Mouse (Mus musculus): ENCODE data around the gene Etfb. TPM values are rescaled to one million over a fixed set of nuclear protein-coding genes. Genes with fewer than 3 reads are reported as not detected.

Gene Etfb
- polyA plus RNA-seq, 1 experiment = 94.5 TPM

DNA sequence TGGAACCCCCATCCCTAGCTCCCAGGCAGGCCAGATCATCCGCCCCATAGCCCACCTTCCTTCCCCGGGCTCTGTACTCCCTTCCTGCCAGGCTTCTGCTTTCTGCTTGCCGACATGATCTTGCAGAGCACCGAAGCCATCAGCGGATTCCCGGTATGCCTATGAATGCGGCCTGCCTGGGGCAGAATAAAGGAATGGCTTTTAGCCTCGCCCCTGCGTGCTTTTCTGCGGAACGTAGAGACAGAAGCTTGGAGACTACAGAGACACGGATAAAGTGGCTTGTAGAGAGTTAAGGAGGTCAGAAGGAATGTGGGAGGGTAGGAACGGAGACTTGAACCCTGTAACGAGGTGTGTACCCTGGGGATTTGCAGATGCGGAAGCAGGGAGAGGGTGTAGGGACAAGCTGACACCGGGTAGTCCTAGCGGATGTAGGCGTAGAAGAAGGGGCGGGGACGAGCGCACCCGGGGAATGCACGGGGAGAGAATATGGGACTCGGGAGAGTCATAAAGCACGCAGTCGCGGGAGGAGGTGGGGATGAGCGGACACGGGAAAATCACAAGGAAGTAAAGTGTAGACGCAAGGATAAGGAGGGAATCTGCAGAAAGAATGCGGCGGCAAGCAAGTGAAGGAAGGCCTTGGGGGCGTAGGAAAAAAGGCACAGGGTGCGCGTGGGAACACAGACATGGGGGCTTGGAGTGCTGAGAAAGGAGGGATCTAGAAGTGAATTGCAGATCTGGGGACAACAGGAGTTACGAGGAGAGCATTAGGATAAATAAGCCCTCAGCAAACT, 562 bp upstream of the Etfb start:
- peak overlapping the region; percentile 89 for H3K27ac ChIP-seq (ENCODE audit: insufficient read depth, low read length)
- TF ChIP-seq CTCF (IDR thresholded peaks at IDR 0.05; ENCODE audit: extremely low read depth, insufficient read depth, low read length) (no peak), POLR2A (IDR thresholded peaks at IDR 0.05; ENCODE audit: extremely low read depth, insufficient read depth, low read length) (peak; percentile 64)
- peak overlapping the region; percentile 54 for H3K4me3 ChIP-seq (ENCODE audit: insufficient read depth, low read length)
- no peaks in the 10 kb centered on the region; the same call in 1 of the 2 replicates for H3K4me1 ChIP-seq (ENCODE audit: control insufficient read depth, insufficient read depth, low read length)

DNA sequence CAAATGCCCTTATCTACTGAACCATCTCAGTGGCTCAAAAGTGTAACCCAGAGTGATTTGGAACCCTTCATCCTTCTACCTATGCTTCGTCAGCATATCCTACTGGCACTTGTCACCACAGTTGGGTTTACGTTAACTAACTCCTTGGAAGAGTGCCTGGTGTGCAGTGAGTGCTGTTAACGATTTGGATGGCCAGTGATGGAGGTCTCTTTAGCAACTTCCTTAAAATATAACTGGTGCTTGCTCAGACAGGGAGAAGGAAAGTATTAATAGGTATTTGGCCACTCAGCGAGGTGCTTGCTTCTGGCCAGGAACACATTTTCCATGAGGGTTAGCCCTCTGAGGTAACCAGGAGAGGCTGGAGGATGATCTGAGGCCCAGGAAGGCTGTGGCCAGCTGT, 3.9 kb downstream of the Etfb start:
- Histone ChIP-seq H3K4me3 (ENCODE audit: insufficient read depth, low read length) (no peak overlapping the region), H3K4me1 (ENCODE audit: control insufficient read depth, insufficient read depth, low read length) (no peaks in the 10 kb centered on the region; the same call in 1 of the 2 replicates), H3K27ac (ENCODE audit: insufficient read depth, low read length) (no peak overlapping the region)
- no peak for TF ChIP-seq CTCF (IDR thresholded peaks at IDR 0.05; ENCODE audit: extremely low read depth, insufficient read depth, low read length)
- TF ChIP-seq POLR2A (IDR thresholded peaks at IDR 0.05; ENCODE audit: extremely low read depth, insufficient read depth, low read length) = no peak

GRCm38 (mm10) chr7:43448246-43448645, 4.4 kb downstream of the Etfb start:
- H3K4me3 ChIP-seq (ENCODE audit: insufficient read depth, low read length) = no peak overlapping the region
- no peaks in the 10 kb centered on the region; the same call in 1 of the 2 replicates for H3K4me1 ChIP-seq (ENCODE audit: control insufficient read depth, insufficient read depth, low read length)
- TF ChIP-seq POLR2A (IDR thresholded peaks at IDR 0.05; ENCODE audit: extremely low read depth, insufficient read depth, low read length) (no peak), CTCF (IDR thresholded peaks at IDR 0.05; ENCODE audit: extremely low read depth, insufficient read depth, low read length) (no peak)
- no peak overlapping the region for H3K27ac ChIP-seq (ENCODE audit: insufficient read depth, low read length)

- H3K27ac ChIP-seq (ENCODE audit: insufficient read depth, low read length) = no peak overlapping the region
- no peak overlapping the region for H3K4me3 ChIP-seq (ENCODE audit: insufficient read depth, low read length)
- no peaks in the 10 kb centered on the region; the same call in 1 of the 2 replicates for H3K4me1 ChIP-seq (ENCODE audit: control insufficient read depth, insufficient read depth, low read length)
- TF ChIP-seq CTCF (IDR thresholded peaks at IDR 0.05; ENCODE audit: extremely low read depth, insufficient read depth, low read length) (no peak), POLR2A (IDR thresholded peaks at IDR 0.05; ENCODE audit: extremely low read depth, insufficient read depth, low read length) (no peak)
Observed at GRCm38 (mm10) chr7:43449811-43450210, 5.9 kb downstream of the Etfb start.

GRCm38 (mm10) chr7:43451726-43452125, 7.8 kb downstream of the Etfb start:
- Histone ChIP-seq H3K27ac (ENCODE audit: insufficient read depth, low read length) (no peak overlapping the region), H3K4me3 (ENCODE audit: insufficient read depth, low read length) (no peak overlapping the region), H3K4me1 (ENCODE audit: control insufficient read depth, insufficient read depth, low read length) (no peaks in the 10 kb centered on the region)
- TF ChIP-seq POLR2A (IDR thresholded peaks at IDR 0.05; ENCODE audit: extremely low read depth, insufficient read depth, low read length) = no peak
- no peak for TF ChIP-seq CTCF (IDR thresholded peaks at IDR 0.05; ENCODE audit: extremely low read depth, insufficient read depth, low read length)

DNA sequence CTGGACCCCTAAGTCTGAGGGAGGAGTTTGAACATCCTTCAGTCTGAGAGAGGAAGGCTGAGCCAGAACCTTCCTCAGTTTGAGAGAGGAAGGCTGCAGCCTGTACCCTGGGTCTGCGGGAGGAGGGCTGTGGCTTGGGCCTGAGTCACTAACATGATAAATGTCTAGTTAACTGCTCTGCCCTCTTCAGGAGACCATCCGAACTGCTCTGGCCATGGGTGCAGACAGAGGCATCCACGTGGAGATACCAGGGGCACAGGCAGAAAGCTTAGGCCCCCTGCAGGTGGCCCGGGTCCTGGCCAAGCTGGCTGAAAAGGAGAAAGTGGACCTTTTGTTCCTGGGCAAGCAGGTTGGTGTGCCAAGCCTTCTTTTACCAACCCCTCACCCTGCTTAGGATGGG, 8.7 kb downstream of the Etfb start:
- H3K27ac ChIP-seq (ENCODE audit: insufficient read depth, low read length) = no peak overlapping the region
- TF ChIP-seq CTCF (IDR thresholded peaks at IDR 0.05; ENCODE audit: extremely low read depth, insufficient read depth, low read length) (no peak), POLR2A (IDR thresholded peaks at IDR 0.05; ENCODE audit: extremely low read depth, insufficient read depth, low read length) (no peak)
- no peak overlapping the region for H3K4me3 ChIP-seq (ENCODE audit: insufficient read depth, low read length)
- no peaks in the 10 kb centered on the region for H3K4me1 ChIP-seq (ENCODE audit: control insufficient read depth, insufficient read depth, low read length)

- H3K4me1 ChIP-seq (ENCODE audit: control insufficient read depth, insufficient read depth, low read length) = no peaks in the 10 kb centered on the region
- no peak overlapping the region for H3K4me3 ChIP-seq (ENCODE audit: insufficient read depth, low read length)
- no peak overlapping the region for H3K27ac ChIP-seq (ENCODE audit: insufficient read depth, low read length)
- TF ChIP-seq CTCF (IDR thresholded peaks at IDR 0.05; ENCODE audit: extremely low read depth, insufficient read depth, low read length) (no peak), POLR2A (IDR thresholded peaks at IDR 0.05; ENCODE audit: extremely low read depth, insufficient read depth, low read length) (no peak)
Observed at GRCm38 (mm10) chr7:43453599-43454355, 9.9 kb downstream of the Etfb start.

GRCm38 (mm10) chr7:43454371-43454770, 10.5 kb downstream of the Etfb start:
- TF ChIP-seq CTCF (IDR thresholded peaks at IDR 0.05; ENCODE audit: extremely low read depth, insufficient read depth, low read length) = no peak
- TF ChIP-seq POLR2A (IDR thresholded peaks at IDR 0.05; ENCODE audit: extremely low read depth, insufficient read depth, low read length) = no peak
- no peak overlapping the region for H3K4me3 ChIP-seq (ENCODE audit: insufficient read depth, low read length)

GRCm38 (mm10) chr7:43462851-43463250, 19.0 kb downstream of the Etfb start, which contains the start of gene Vsig10l:
TSS of gene Vsig10l (plus strand) at chr7:43463151.
- TF ChIP-seq POLR2A (IDR thresholded peaks at IDR 0.05; ENCODE audit: extremely low read depth, insufficient read depth, low read length) = no peak
- TF ChIP-seq CTCF (IDR thresholded peaks at IDR 0.05; ENCODE audit: extremely low read depth, insufficient read depth, low read length) = no peak
- H3K4me3 ChIP-seq (ENCODE audit: insufficient read depth, low read length) = no peak within 1 kb of the TSS
- no peaks in the 10 kb centered on the region for H3K4me1 ChIP-seq (ENCODE audit: control insufficient read depth, insufficient read depth, low read length)
- H3K27ac ChIP-seq (ENCODE audit: insufficient read depth, low read length) = no peak within 1 kb of the TSS

More at GRCm38 (mm10) chr7:43454371-43454770, 10.5 kb downstream of the Etfb start:
- H3K4me1 ChIP-seq (ENCODE audit: control insufficient read depth, insufficient read depth, low read length) = no peaks in the 10 kb centered on the region
- no peak overlapping the region for H3K27ac ChIP-seq (ENCODE audit: insufficient read depth, low read length)
